Mouse (Mus musculus) cerebellum, postnatal 25 days (tissue): ENCODE data around the gene Pacs1.

ENCODE experiments used
- DNase-seq, 2 experiments: peaks; one replicate each; pipeline ENCODE4 v3.0.0; 2021; ENCODE audit warnings: mixed read lengths in 2 of 2

The Pacs1 gene

DNA sequence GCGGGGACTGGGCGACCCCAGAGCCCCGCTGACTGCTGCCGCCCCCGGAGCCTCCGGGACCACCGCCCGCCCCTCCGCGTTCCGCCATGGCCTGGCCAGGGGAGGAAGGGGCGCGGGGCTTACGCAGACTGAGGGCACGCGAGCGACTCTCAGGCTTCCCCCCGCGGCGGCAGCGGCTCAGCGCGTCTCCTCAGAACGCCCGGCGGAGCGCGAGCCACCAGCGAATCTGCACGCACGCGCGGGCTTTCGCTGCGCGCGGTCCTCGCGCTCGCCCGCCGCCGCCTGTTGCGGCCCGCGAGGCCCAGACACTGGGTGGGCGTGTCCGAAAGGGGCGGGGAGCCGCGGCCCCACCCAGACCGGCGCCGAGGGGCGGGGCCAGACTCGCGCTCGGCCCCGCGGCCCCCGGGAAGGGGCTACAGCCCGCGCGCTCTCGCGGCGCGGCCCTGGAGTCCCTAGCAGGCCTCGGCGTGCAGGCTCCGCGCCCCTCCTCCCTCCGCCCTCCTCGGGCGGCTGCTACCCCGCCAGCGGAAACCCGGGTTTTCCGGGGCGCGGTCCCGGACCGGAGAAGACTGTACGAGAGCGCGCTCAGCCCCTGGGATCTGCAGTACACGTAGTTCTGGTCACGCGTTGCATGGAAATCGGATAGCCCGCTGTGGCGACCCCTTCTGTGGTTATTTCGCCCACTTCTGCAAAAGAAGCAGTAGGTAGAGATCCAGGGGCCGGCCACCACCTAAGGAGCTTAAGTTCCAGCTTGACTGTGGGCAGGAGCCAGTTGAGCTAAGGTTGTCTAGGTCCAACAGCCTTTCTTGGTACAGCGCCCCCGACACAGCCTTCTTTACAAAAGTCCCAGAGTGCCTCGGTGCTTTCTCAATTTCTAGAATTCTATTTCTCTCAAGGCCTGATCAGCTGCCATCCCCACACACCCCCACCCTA, at the start of gene Pacs1:
Pacs1 (minus strand) TSS at position 319 of the 933 bp plus-strand sequence.
- DNase-seq, result peak; percentile 87 to 93

DNA sequence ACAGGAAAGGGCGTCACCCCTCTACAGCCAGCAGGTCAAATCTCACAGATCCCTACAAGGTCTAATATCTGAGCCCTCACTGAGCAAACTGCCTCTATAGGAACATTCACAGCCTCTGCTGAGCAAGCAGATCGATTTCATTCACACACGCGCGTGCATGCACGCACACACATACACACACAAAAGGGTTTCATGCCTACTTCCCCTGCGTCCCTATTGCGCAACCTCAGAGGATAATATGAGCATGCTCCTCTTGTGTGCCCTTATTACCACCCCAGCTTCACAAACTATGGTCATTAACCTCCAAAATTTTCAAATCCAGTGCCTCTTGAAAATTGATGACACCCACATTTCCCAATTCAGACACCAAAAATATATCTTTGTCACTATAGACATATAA, 40.3 kb upstream of the Pacs1 start:
- DNase-seq, result no peak

DNA sequence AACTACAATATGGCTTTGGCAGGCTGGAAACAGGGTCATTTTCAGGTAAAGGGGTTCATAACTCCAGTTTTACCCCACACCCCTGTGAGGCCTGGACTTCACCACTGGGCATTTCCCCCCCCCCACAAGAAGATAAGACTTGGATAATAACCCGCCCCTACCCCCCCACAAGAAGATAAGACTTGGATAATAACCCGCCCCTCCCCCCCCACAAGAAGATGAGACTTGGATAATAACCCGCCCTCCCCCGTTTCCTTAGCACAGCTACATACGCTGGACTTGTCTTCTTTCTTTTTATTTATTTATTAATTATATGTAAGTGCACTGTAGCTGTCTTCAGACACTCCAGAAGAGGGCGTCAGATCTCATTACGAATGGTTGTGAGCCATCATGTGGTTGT, 36.1 kb upstream of the Pacs1 start:
- DNase-seq, result no peak

DNA sequence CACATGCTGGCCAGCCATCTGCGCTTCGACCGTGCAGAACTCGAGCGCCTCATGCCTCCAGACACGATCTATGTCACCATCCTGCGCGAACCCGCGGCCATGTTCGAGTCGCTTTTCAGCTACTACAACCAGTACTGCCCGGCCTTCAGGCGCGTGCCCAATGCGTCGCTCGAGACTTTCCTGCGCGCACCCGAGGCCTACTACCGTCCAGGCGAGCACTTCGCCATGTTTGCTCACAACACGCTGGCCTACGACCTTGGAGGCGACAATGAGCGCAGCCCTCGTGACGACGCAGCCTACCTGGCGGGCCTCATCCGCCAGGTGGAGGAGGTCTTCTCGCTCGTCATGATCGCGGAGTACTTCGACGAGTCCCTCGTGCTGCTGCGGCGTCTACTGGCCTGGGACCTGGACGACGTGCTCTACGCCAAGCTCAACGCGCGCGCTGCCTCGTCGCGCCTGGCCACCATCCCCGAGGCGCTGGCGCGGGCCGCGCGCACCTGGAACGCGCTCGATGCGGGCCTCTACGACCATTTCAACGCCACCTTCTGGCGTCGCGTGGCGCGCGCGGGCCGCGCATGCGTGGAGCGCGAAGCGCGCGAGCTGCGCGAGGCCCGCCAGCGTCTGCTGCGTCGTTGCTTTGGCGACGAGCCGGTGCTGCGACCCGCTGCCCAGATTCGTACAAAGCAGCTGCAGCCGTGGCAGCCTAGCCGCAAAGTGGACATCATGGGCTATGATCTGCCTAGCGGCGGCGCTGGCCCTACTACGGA, 34.2 kb upstream of the Pacs1 start:
- DNase-seq, result peak in 1 of 2 experiments; percentile 30

DNA sequence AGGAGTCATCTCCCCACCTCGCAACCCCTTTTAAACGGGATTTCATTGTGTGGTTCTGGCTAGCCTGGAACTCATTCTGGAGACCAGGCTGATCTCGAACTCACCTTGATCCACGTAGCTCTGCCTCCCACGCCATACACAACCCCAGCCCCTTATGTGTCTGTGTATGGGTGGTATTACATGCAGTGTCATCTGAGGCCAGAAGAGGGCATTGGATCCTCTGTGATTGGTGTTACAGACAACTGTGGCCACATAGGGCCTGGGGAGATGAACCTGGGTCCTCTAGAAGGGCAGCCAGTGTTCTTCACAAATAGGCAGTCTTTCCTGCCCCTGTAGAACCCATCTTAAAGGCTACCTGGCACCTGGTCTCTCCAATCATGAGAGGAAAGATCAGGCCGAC, 33.4 kb upstream of the Pacs1 start:
- no peak for DNase-seq

DNA sequence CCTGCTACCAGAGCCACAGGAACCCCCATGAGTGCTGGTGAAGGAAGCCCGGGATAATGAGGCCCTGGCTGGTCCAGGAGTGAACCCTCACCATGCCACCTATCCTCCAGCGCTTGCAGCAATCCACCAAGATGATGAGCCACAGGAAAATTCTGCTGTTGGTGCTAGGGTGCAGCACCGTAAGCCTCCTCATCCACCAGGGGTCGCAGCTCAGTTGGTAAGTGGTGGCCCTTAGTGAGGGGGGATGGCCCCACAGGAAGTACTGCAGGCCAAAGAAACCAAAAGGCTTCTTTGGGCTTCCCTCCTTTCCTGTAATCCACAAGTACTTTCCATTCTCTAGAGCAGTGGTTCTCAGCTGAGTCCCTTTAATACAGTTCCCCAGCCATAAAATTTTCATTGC, 29.5 kb upstream of the Pacs1 start:
- DNase-seq, result peak in 1 of 2 experiments; percentile 55

DNA sequence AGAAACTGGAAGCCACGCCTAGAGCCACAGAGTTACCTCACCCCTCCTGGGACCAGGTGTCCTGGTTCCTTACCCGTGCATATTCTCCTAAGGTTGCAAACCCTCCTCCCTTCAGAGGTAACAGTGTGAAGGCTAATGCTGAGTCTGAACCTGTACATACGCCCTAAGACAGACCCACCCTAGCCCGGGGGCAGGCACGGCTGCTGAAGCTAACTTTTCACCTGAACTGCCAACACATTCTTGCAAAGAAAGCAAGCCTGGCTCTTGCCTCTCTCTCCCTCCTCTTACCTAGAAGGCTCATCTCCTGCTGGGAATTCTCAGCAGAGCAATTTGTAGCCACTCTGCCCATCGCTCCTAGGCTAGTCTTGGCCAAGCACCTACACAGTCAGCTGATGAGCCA, 27.7 kb upstream of the Pacs1 start:
- no peak for DNase-seq

DNA sequence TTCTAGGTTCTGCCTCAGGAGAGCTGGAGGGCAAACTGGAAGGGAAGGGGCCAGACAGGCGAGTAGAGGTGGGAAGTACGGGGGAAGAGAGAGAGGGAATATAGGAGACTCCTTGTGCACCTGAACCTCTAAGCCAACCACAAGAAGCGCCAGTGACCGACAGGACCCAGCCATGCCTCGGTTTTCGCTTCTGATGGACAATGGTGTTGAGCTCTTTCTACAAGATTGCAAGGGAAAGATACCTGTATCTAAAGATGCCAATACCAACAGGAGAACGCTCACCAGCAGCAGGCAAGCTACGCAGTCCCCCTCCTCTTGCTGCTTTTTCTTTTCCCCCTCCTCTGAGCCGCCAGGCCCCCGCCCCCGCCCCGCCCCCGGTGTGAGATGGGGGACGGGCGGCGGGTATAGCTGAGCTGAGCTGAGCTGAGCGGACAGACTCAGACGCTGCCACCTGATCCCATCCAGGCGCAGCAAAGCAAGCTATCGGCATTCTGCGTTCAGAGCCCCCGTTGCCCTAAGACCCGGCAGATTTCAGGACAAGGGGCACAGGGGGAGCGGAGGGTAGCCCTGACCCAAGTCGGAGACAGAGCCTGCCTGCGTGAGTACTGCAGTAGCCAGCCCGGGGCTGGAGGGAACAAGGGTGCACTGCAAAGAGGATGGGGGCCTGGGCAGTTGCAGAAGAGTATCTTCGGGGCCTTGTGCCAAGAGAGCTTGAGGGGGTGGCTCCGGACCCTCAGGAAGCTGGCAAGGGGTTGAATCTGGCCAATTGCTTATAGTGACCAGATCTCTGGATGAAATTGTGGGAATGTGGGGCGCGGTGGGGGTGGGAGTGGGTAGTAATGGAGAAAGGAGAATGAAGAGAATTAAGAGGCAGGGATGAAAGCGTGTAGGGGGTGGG, 25.2 kb upstream of the Pacs1 start, which contains the start of gene Gal3st3:
Gal3st3 (plus strand) TSS at position 429 of the 898 bp plus-strand sequence.
- peak; percentile 72 to 75 for DNase-seq

DNA sequence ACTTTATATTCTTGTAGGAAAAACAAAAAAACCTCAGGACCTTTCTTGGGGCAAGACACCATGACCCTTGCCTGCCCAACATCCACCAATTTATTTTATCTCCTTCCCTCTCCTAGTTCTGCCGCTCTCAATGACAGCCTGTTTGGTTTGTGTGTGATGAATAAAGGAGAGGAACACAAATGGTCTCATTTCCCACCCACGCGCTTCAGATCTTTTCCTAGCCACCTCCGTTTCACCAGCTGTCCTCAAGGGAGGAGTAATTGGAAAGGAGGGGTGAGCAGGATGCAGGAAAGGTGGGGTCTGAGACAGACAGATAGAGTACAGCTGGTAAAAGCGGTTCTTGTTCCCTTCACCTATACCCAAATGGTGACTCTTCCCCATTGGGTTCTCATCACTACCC, 23.7 kb upstream of the Pacs1 start:
- DNase-seq, result no peak

DNA sequence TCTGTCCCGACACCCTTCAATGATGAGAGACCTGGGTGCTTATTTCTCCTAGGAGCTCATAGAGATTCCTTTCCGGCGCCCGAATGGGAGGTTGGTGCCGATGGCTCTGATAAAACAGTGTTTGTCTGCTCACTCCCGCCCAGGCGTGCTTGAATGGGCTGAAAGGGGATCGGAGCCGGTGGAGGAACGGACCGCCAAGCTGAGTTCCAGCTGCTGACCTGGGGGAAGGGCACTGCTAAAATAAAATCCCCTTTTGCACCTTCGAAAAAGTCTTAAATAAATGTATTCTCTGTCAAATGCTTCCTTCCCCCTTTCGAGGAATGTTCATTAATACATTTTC, 22.8 kb upstream of the Pacs1 start:
- DNase-seq, result no peak

DNA sequence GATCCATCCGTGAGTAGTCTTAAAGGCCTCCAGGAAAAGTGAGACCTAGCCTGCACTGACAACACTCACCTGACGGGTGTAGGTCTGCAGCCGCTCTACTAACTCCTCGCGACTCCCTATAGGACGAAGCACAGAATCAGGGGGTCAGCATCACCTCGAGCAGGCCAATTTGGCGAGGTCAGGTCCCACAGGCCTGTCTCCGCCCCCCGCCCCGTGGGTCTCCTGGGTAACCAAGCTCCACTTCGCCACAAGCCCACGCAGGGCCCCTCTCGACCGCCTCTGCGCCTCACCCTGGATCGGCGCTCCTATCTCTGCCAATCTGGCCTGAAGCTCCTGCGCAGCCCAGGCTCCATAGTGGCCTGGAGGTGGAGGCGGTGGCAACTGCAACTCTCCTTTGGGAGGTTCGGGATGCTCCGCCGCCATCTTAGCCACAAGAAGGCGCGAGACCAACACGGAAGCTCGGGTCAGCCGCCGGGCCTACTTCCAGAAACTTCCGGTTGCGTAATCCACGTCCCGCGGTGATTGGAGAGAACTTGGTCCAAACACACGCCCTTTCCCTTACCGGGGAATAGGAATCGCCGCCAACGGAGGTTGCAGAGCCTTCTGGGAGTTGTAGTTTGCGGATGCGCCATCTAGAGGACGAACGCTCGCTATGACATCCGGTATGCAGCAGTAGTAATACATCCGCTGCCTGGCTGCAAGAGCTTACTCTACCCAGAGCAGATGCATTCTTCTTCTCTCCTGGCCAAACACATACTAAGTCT, 22.2 kb upstream of the Pacs1 start, which contains the start of gene Sf3b2:
Sf3b2 (minus strand) TSS at position 484 of the 764 bp plus-strand sequence.
- peak; percentile 99 for DNase-seq

DNA sequence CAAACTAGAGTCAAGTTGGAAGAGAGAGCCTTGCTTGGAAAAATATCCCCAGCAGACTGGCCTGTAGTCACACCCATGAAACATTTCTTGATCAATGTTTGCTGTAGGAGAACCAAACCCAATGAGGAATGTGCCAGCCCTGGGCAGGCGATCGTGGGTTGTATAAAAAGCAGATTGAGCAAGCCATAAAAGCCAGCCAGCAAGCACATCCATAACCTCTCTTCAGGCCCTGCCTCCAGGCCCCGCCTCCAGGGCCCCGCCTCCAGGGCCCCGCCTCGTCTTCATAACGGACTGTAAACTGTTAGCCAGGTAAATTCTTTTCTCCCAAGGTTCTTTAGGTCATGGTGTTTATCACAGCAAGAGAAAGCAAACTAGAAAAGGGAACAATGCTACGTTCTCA, 5.5 kb upstream of the Pacs1 start:
- DNase-seq, result peak in 1 of 2 experiments; percentile 30

DNA sequence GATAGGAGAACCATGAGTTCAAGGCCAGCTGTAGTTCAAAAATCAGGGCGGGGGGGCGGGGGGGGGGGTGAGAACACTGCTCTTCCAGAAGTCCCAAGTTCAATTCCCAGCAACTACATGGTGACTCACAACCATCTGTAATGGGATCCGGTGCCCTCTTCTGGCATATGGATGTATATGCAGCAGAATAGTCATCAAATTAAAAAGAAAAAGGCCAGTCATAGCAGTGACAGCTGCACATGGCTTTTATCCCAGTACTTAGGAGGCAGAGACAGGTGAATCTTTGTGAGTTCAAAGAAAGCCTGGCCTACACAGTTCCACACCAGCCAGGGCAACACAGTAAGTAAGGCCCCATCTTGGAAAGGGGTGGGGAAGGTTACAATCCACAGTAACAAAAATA, 4.2 kb upstream of the Pacs1 start:
- no peak for DNase-seq

DNA sequence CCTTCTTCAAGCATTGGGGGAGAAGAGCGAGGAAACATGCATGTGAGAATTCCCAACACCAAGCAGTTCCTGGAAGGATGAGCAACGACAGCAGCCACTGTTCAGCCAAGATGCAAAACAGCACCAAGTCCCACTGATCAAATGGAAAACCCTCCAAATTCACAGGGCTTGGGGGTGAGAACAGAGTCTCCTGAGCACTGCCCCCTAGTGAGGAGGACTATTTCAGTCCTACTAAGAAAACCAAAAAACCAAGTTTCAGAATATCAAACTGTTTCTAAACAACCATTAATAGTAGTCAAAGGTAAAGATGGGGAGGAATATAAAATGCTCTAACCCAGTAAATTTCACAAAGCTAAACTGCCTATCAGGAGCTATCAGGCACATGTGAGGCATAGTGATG, 3.6 kb upstream of the Pacs1 start:
- DNase-seq, result no peak

DNA sequence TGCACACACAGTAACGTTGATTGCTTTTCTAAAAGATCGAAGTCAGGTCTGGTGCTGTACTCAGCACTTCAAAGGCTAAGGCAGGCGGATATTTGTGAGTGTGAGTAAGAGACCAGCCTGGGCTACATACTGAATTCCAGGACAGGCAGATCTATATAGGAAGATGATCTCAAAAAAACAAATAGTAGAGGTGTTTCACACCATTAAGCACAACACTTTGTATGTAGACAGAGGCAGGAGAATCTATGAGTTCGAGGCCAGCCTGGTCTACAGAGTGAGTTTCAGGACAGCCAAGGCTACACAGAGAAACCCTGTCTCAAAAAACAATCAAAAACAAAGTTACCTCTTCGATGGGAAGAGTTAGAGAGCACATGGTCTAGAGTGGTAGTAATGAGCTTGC, 2.8 kb upstream of the Pacs1 start:
- DNase-seq, result no peak

DNA sequence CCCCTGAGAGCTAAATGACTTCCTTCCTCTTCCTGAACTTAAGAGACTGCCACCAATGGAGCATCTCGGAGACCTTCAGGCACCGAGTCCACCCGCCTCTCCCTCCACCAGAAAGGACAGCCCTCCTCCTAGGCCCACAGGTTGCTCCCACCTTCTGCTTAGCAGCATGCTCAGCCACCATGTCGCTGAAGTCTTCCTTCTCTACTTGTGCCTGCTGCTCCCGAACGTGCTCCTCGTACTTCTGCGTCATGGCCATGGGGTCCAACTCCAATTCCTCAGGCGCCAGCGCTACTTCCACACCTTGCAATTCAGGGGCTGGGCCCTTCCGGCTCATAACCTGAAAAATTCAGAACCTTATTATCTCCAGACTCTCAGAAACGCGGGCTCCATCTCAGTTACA, 1.7 kb upstream of the Pacs1 start:
- DNase-seq, result no peak

DNA sequence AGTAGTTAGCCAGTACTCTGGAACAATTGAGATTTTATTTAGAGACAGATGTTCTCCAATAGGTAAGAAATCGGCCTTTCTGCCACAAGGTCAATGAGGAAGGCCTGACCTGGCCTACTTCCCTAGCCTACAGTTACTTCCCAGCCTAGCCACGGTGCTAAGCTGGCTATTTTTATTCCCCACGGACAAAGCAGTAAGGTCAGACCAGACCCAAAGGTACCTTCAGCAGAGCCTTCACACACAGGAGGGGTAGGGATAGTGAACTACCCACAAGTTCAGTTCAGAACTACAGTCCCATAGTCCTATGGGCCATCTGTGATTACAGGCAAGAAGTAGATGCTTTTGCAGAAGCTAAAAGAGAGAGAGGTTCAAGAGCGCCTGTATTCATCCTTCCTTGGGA, 997 bp upstream of the Pacs1 start:
- no peak for DNase-seq

DNA sequence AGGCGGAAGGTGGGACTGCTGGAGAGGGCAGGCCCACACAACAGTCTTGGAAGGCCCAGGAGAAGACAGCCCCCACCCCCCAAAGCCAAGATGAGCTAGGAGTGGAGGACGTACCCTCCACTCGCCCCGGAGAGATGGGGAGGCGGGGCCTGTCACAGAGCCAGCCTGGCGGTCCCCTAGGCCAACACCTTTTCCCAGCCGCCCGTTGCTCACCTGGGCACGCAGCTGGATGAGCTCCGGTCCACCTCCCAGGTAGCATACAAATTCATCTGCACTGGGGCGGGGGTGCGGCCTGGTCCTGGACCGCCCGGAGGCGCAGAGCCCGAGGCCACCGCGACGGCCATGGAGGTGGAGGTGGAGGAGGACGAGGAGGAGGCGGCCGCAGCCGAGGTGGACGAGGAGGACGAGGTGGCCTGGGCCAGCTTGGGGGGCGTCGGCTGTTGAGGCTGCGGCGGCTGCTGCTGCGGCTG, 558 bp downstream of the Pacs1 start:
- DNase-seq, result peak; percentile 53 to 67

DNA sequence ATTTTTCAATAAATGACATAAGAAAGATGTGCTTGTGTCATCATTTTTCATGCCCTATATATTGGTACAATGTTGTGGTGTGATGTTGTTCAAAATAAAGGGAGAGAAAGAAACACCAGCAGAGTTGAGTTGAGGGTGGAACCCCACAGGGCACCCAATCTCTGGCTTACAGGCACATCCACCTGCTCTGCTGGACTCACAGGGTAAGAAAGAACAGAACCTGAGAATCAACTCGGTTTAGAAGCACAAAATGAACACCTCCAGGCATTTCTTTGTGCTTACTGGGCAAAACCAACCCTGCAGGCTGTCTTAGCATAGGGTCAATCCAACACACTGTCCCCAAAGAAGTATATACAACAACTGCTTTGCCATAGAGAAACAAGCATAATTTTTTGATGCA, 1.5 kb downstream of the Pacs1 start:
- no peak for DNase-seq

DNA sequence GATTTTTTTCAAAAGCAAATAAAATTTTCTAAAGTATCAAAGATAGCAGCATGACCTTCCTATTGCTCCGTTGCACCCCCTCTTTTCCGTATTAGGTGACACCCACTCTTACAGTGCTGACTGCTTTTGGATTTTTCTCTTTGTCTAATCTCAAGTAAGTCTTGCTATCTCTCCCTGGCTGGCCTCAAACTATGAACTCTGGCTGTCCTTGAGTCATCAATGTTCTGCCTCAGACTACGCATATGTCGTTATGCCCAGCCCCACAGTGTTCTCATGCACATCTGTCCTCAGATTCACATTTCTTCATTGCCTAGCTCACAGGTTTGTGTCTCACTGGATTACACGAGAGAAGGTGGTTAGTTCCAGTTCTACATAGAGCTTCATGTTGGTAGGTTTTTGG, 3.5 kb downstream of the Pacs1 start:
- DNase-seq, result no peak

DNA sequence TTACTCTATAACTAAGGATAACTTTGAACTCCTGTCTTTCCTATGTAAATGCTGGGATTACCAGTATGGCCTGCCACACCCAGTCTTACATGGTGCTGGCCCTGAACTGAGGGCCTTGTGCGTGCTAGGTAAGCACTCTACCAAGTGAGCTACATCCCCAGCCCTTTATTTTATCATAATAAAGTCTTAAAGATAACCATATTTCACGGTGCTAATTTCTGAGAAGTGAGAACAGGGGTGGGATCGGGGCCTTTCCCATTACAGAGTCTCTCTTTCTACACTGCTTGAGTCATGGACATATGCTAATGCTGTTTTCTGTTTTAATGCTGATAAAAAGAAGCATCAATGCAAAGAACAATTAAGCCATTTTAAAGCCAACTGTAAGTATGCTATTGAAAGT, 4.0 kb downstream of the Pacs1 start:
- DNase-seq, result no peak

DNA sequence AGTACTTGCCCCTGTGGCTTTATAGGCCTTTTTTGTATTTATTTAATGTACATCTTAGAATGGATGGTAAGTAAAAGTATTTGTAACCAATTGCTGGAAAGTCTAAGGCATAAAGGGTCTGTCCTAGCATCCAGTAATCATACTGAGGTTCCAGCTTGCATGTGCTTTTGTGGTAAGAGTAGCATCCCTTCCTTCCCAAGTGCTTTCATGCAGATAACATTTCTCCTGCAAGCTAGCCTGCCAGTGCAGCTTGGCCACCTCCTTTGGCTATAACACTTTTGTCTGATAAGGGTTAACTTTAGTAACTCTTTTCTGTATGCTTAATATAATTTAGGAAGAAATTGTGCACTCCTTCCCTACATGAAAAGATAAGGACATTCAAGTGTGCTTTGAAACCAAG, 4.9 kb downstream of the Pacs1 start:
- no peak for DNase-seq
